Mouse (Mus musculus): Measurements from ENCODE around the gene Cacna1g. TPM values are rescaled to one million over a fixed set of nuclear protein-coding genes. Genes with fewer than 3 reads are reported as not detected.
A peak's percentile ranks its signal among the peaks of the same experiment; 100 is the strongest.

Cacna1g gene
- polyA plus RNA-seq, 1 experiment from 2014 or later = 8.5 TPM

DNA sequence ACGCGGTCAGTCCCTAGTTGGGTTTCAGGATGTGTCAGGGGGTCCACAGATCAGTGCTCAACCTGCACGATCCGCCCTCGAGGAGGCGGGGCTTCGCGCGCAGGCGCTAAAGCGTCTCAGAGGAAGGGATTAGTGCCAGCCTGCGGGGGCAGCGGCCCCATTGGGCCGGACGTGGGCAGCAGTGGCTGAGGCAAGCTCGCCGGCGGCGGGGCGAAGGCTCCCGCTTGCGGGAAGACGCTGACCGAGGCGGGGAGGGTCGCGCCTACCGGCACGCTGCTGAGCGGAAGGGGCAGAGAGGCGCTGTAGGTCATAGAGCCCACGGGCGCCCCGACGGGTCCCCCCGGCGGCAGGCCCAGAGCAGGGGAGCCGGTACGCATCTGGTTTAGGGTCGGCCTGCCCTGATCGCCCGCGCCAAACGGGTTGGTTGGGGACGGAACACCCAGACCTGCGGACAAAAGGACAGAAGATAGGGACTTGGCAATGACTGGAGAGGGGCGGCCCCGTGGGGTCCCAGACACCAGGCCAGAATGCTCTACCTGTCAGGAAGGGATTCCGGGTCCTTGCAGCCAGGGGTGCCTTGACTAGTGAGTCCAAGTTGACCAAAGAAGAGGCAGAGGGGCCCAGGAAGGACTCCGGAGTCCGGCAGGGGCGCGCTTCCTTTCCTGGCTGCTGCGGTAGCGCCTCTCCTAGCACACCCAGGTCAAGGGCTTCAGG, 17.2 kb upstream of the Cacna1g start:
- H3K4me3 ChIP-seq (replicated peaks) = peak overlapping the region; percentile 48
- no peaks in the 10 kb centered on the region for H3K9me3 ChIP-seq (replicated peaks)
- WGBS = 7% methylated on average over 55 of the region's 55 CpGs
- H3K36me3 ChIP-seq = peaks cover 9% of the 10 kb centered on the region
- peak; percentile 61 for ATAC-seq (replicated peaks; ENCODE audit: low FRiP score)
- H3K4me2 ChIP-seq = peak overlapping the region; percentile 83
- H3K27ac ChIP-seq = no peak overlapping the region
- H3K27me3 ChIP-seq = peaks cover 46% of the 10 kb centered on the region
- H3K9ac ChIP-seq = peak overlapping the region; percentile 48; the same call in 1 of the 2 replicates
- H3K4me1 ChIP-seq = peaks cover 40% of the 10 kb centered on the region

DNA sequence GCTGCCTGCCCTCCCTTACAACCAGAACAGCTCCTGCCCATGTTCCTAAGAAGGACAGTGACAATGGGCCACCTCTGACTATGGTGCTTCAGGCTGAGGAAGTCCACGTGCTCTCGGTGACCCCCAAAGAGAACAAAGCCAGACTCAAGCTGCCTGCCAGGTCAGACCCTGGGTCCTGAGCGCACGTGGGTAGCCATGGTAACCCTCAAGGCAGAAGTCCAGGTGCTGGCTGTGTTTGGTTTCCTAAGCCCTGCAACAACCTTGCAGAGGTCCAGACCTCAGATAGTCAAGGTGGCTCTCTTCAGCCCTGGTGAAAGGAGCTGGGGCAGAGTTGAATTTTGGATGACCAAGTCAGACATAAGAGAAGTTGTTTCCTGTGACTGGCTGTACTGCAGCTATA, 15.7 kb upstream of the Cacna1g start:
- no peak for ATAC-seq (replicated peaks; ENCODE audit: low FRiP score)
- no peak overlapping the region for H3K4me3 ChIP-seq (replicated peaks)
- peaks cover 2% of the 10 kb centered on the region for H3K36me3 ChIP-seq
- no peak overlapping the region for H3K4me2 ChIP-seq
- H3K9ac ChIP-seq = no peak overlapping the region
- H3K4me1 ChIP-seq = peaks cover 33% of the 10 kb centered on the region
- H3K9me3 ChIP-seq (replicated peaks) = no peaks in the 10 kb centered on the region
- 36% methylated on average over 4 of the region's 4 CpGs for WGBS
- H3K27ac ChIP-seq = no peak overlapping the region
- H3K27me3 ChIP-seq = peaks cover 58% of the 10 kb centered on the region

GRCm38 (mm10) chr11:94488767-94489533, 15.0 kb upstream of the Cacna1g start:
- H3K4me1 ChIP-seq = peaks cover 33% of the 10 kb centered on the region
- H3K9ac ChIP-seq = no peak overlapping the region
- no peak overlapping the region for H3K4me2 ChIP-seq
- H3K36me3 ChIP-seq = no peaks in the 10 kb centered on the region; the same call in 1 of the 2 replicates
- ATAC-seq (replicated peaks; ENCODE audit: low FRiP score) = no peak
- H3K9me3 ChIP-seq (replicated peaks) = no peaks in the 10 kb centered on the region
- WGBS = 83% methylated on average over 11 of the region's 11 CpGs
- H3K27me3 ChIP-seq = peaks cover 59% of the 10 kb centered on the region
- no peak overlapping the region for H3K4me3 ChIP-seq (replicated peaks)
- H3K27ac ChIP-seq = no peak overlapping the region

GRCm38 (mm10) chr11:94486001-94486400, 12.0 kb upstream of the Cacna1g start, which contains the start of gene Spata20:
Gene Spata20, minus strand, starts transcription at chr11:94486179.
- Histone ChIP-seq H3K4me3 (replicated peaks) (peak within 1 kb of the TSS; percentile 19; the same call in 1 of the 2 replicates), H3K27ac (no peak within 1 kb of the TSS), H3K4me1 (peaks cover 26% of the 10 kb centered on the region), H3K4me2 (peak within 1 kb of the TSS; percentile 52), H3K27me3 (peaks cover 40% of the 10 kb centered on the region), H3K9ac (no peak within 1 kb of the TSS), H3K36me3 (no peaks in the 10 kb centered on the region), H3K9me3 (replicated peaks) (no peaks in the 10 kb centered on the region)
- WGBS = 3% methylated on average over 24 of the region's 24 CpGs
- ATAC-seq (replicated peaks; ENCODE audit: low FRiP score) = peak; percentile 70

GRCm38 (mm10) chr11:94485223-94485622, 11.2 kb upstream of the Cacna1g start:
- Histone ChIP-seq H3K9me3 (replicated peaks) (no peaks in the 10 kb centered on the region), H3K4me2 (no peak overlapping the region), H3K27ac (no peak overlapping the region), H3K9ac (no peak overlapping the region), H3K27me3 (peaks cover 40% of the 10 kb centered on the region), H3K4me1 (peaks cover 20% of the 10 kb centered on the region), H3K36me3 (no peaks in the 10 kb centered on the region), H3K4me3 (replicated peaks) (no peak overlapping the region)
- ATAC-seq (replicated peaks; ENCODE audit: low FRiP score) = no peak
- 65% methylated on average over 5 of the region's 5 CpGs for WGBS

DNA sequence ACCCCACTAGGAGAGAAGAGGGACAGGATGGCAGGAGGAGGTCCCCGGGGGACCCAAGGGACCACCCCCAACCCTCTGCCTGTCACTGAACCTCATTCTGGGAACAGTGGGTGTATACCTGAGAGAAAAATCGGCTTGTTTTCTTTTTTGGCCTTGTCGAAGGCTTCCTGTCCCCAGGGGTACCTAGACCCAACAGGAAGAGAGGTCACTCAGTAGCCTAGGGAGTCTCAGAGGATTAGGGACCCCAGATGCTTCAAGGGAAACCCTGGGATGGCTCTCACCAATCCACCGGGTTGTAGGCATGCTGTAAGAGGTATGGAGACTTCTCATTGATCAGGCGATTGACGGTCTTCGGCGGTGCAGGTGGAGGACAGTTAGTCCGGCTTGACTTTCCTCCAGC, 10.6 kb upstream of the Cacna1g start:
- peaks cover 38% of the 10 kb centered on the region for H3K27me3 ChIP-seq
- no peaks in the 10 kb centered on the region for H3K36me3 ChIP-seq
- no peak overlapping the region for H3K27ac ChIP-seq
- no peak overlapping the region for H3K4me3 ChIP-seq (replicated peaks)
- peaks cover 15% of the 10 kb centered on the region for H3K4me1 ChIP-seq
- H3K9ac ChIP-seq = no peak overlapping the region
- no peak overlapping the region for H3K4me2 ChIP-seq
- 88% methylated on average over 9 of the region's 9 CpGs for WGBS
- ATAC-seq (replicated peaks; ENCODE audit: low FRiP score) = no peak
- H3K9me3 ChIP-seq (replicated peaks) = no peaks in the 10 kb centered on the region

GRCm38 (mm10) chr11:94483921-94484320, 9.9 kb upstream of the Cacna1g start:
- peaks cover 35% of the 10 kb centered on the region for H3K27me3 ChIP-seq
- no peak overlapping the region for H3K4me3 ChIP-seq (replicated peaks)
- no peak for ATAC-seq (replicated peaks; ENCODE audit: low FRiP score)
- no peak overlapping the region for H3K27ac ChIP-seq
- H3K4me2 ChIP-seq = no peak overlapping the region
- no peaks in the 10 kb centered on the region for H3K9me3 ChIP-seq (replicated peaks)
- no peaks in the 10 kb centered on the region for H3K36me3 ChIP-seq
- 74% methylated on average over 14 of the region's 14 CpGs for WGBS
- H3K9ac ChIP-seq = no peak overlapping the region
- H3K4me1 ChIP-seq = peaks cover 10% of the 10 kb centered on the region

GRCm38 (mm10) chr11:94483436-94483835, 9.4 kb upstream of the Cacna1g start:
- WGBS = 78% methylated on average over 11 of the region's 11 CpGs
- Histone ChIP-seq H3K36me3 (no peaks in the 10 kb centered on the region), H3K4me2 (no peak overlapping the region), H3K27ac (no peak overlapping the region), H3K9me3 (replicated peaks) (no peaks in the 10 kb centered on the region), H3K4me1 (peaks cover 10% of the 10 kb centered on the region), H3K27me3 (peaks cover 40% of the 10 kb centered on the region), H3K4me3 (replicated peaks) (no peak overlapping the region), H3K9ac (no peak overlapping the region)
- ATAC-seq (replicated peaks; ENCODE audit: low FRiP score) = no peak

DNA sequence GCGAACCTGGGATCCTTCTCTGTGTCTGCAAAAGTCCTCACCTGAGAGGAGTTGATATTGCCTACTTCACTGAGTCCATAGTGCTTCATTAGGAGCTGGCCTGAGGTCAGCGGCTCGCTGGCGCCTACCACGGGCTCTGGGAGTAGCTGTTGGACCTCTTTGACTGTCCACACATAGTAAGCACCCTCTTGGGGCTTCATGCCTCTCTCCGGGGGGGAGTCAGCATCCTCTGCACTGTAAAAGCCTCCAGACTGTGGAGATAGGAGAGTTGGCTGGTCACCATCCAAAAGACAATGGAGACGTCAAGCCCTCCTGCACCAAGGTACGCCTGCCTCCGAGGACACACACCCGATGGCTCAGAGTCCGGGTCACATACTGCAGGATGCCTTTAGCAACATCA, 8.7 kb upstream of the Cacna1g start:
- H3K9ac ChIP-seq = no peak overlapping the region
- no peak overlapping the region for H3K4me3 ChIP-seq (replicated peaks)
- H3K27ac ChIP-seq = no peak overlapping the region
- H3K4me1 ChIP-seq = peaks cover 10% of the 10 kb centered on the region
- WGBS = 91% methylated on average over 11 of the region's 11 CpGs
- no peaks in the 10 kb centered on the region for H3K36me3 ChIP-seq
- no peak for ATAC-seq (replicated peaks; ENCODE audit: low FRiP score)
- no peak overlapping the region for H3K4me2 ChIP-seq
- no peaks in the 10 kb centered on the region for H3K9me3 ChIP-seq (replicated peaks)
- H3K27me3 ChIP-seq = peaks cover 44% of the 10 kb centered on the region

GRCm38 (mm10) chr11:94481963-94482362, 8.0 kb upstream of the Cacna1g start:
- no peak overlapping the region for H3K4me2 ChIP-seq
- no peak overlapping the region for H3K9ac ChIP-seq
- peaks cover 10% of the 10 kb centered on the region for H3K4me1 ChIP-seq
- WGBS = 97% methylated on average over 7 of the region's 7 CpGs
- H3K4me3 ChIP-seq (replicated peaks) = no peak overlapping the region
- no peaks in the 10 kb centered on the region for H3K36me3 ChIP-seq
- no peak overlapping the region for H3K27ac ChIP-seq
- peaks cover 43% of the 10 kb centered on the region for H3K27me3 ChIP-seq
- ATAC-seq (replicated peaks; ENCODE audit: low FRiP score) = no peak
- H3K9me3 ChIP-seq (replicated peaks) = no peaks in the 10 kb centered on the region

- H3K9me3 ChIP-seq (replicated peaks) = no peaks in the 10 kb centered on the region
- WGBS = 85% methylated on average over 9 of the region's 9 CpGs
- ATAC-seq (replicated peaks; ENCODE audit: low FRiP score) = no peak
- H3K27ac ChIP-seq = no peak overlapping the region
- H3K36me3 ChIP-seq = no peaks in the 10 kb centered on the region
- H3K4me2 ChIP-seq = no peak overlapping the region
- no peak overlapping the region for H3K4me3 ChIP-seq (replicated peaks)
- no peak overlapping the region for H3K9ac ChIP-seq
- H3K4me1 ChIP-seq = peaks cover 8% of the 10 kb centered on the region
- peaks cover 41% of the 10 kb centered on the region for H3K27me3 ChIP-seq
Observed at GRCm38 (mm10) chr11:94480382-94480781, 6.4 kb upstream of the Cacna1g start.

- Histone ChIP-seq H3K27ac (no peak overlapping the region), H3K4me3 (replicated peaks) (no peak overlapping the region), H3K4me1 (peaks cover 33% of the 10 kb centered on the region), H3K9ac (no peak overlapping the region), H3K9me3 (replicated peaks) (no peaks in the 10 kb centered on the region), H3K27me3 (peaks cover 53% of the 10 kb centered on the region), H3K36me3 (no peaks in the 10 kb centered on the region), H3K4me2 (no peak overlapping the region)
- WGBS = 79% methylated on average over 6 of the region's 6 CpGs
- ATAC-seq (replicated peaks; ENCODE audit: low FRiP score) = no peak
Observed at GRCm38 (mm10) chr11:94477651-94478050, 3.7 kb upstream of the Cacna1g start.
